Mouse (Mus musculus) ES-E14 (cell line): ENCODE measurements around the gene Gm10447. TPM values are rescaled to one million over a fixed set of nuclear protein-coding genes. Genes with fewer than 3 reads are reported as not detected.

Source experiments
- DNase-seq: peaks from one replicate; pipeline ENCODE4 v3.0.0-alpha.2; 2013; ENCODE audit warnings: low read depth, low spot score
- H3K27ac ChIP-seq: 2 replicates; pipeline ENCODE4 v1.5.1; 2012; ENCODE audit warnings: low read depth, mild to moderate bottlenecking, low read length, moderate library complexity, mixed read lengths; ENCODE audit not compliant: poor library complexity, insufficient read depth, severe bottlenecking
- H3K36me3 ChIP-seq: 2 replicates; pipeline ENCODE4 v1.6.1; 2012; ENCODE audit warnings: mild to moderate bottlenecking, low read length, moderate library complexity, mixed read lengths; ENCODE audit not compliant: control insufficient read depth, poor library complexity, insufficient read depth, severe bottlenecking
- H3K4me1 ChIP-seq, 2 experiments: fragments of 150-350 bp in 1 of 2; sonication (generic) in 1 of 2; 2 replicates each; pipeline ENCODE4 v1.6.1; 2012; ENCODE audit warnings: low read length in 2 of 2, mild to moderate bottlenecking in 1 of 2, mixed read lengths in 1 of 2; ENCODE audit not compliant: control insufficient read depth in 2 of 2, insufficient read depth in 2 of 2, poor library complexity in 1 of 2
- H3K4me3 ChIP-seq, 2 experiments: fragments of 150-350 bp in 1 of 2; sonication (generic) in 1 of 2; 2 replicates each; pipeline ENCODE4 v1.5.1; 2012; ENCODE audit warnings: low read length in 2 of 2, low read depth in 1 of 2, mild to moderate bottlenecking in 1 of 2, mixed read lengths in 1 of 2; ENCODE audit not compliant: insufficient read depth in 1 of 2, poor library complexity in 1 of 2, severe bottlenecking in 1 of 2
- H3K9ac ChIP-seq: 2 replicates; pipeline ENCODE4 v1.6.1; 2012; ENCODE audit warnings: low read depth, mild to moderate bottlenecking, low read length, mixed read lengths; ENCODE audit not compliant: poor library complexity, insufficient read depth, severe bottlenecking
- H3K9me3 ChIP-seq: fragments of 150-350 bp; sonication (generic); 2 replicates; pipeline ENCODE4 v1.6.1; 2012; ENCODE audit warnings: low read depth, mild to moderate bottlenecking, low read length; ENCODE audit not compliant: control insufficient read depth, insufficient read depth
- CHD2 ChIP-seq: IDR thresholded peaks from 2 replicates; pipeline ENCODE4 v1.6.1; 2014; ENCODE audit warnings: mild to moderate bottlenecking, low read depth, low read length, inconsistent platforms
- HCFC1 ChIP-seq: IDR thresholded peaks from 2 replicates; pipeline ENCODE4 v1.6.1; 2012; ENCODE audit warnings: low read length, inconsistent platforms, borderline replicate concordance; ENCODE audit not compliant: insufficient read depth
- MAFK ChIP-seq: IDR thresholded peaks from 2 replicates; pipeline ENCODE4 v1.6.1; 2014; ENCODE audit warnings: mild to moderate bottlenecking, low read depth, low read length, inconsistent platforms; ENCODE audit not compliant: insufficient read depth
- ZC3H11A ChIP-seq: IDR thresholded peaks from 2 replicates; pipeline ENCODE4 v1.6.1; 2012; ENCODE audit warnings: low read depth, mild to moderate bottlenecking, inconsistent platforms, low read length, borderline replicate concordance
- ZNF384 ChIP-seq: IDR thresholded peaks from 2 replicates; pipeline ENCODE4 v1.6.1; 2012; ENCODE audit warnings: low read depth, low read length, inconsistent platforms
- in situ Hi-C, 2 experiments: fragments of 600-800 bp; cut with MboI; formaldehyde crosslinking; loops; one replicate each; pipeline ENCODE4 v1.15.1; 2025; ENCODE audit warnings: low sequenced_read_pairs in 2 of 2, inconsistent platforms in 1 of 2; ENCODE audit not compliant: unreplicated experiment in 2 of 2
- total RNA-seq: library from RNA; depleted of rRNA; stranded (reverse); fragments of 300-350 nt; gene quantifications from 2 replicates; pipeline ENCODE4 v1.2.3, GENCODE M21; 2012

Gene Gm10447
- total RNA-seq, 1 experiment = not detected

GRCm38 (mm10) chr11:53445562-53445961 is 11.3 kb downstream of the Gm10447 start:
- no peak overlapping the region for H3K27ac ChIP-seq
- no peak overlapping the region for H3K9ac ChIP-seq
- no peak overlapping the region for H3K4me3 ChIP-seq
- no peaks in the 10 kb centered on the region for H3K9me3 ChIP-seq
- no peaks in the 10 kb centered on the region for H3K36me3 ChIP-seq
- no peak for TF ChIP-seq ZNF384
- no peak for TF ChIP-seq ZC3H11A
- TF ChIP-seq MAFK = no peak
- TF ChIP-seq HCFC1 = no peak
- no peak for TF ChIP-seq CHD2
- no peak for DNase-seq
- in situ Hi-C loops = no loop called here
- peaks cover 0 to 6% of the 10 kb centered on the region in 2 experiments; a peak in 1 of 4 replicates for H3K4me1 ChIP-seq

DNA sequence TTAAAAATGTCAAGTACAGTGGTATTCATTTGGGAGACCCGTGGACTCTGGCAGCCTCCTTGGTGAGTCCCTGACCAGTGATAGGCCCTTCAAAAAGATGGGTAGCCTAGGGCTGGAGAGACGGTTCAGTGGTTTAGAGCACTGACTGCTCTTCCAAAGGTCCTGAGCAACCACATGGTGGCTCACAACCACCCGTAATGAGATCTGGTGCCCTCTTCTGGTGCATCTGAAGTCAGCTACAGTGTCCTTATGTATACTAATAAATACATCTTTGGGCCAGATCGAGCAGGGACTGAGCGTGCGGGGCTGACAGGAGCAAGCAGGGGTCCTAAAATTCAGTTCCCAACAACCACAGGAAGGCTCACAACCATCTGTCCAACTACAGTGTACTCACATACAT is 13.0 kb downstream of the Gm10447 start:
- H3K27ac ChIP-seq = no peak overlapping the region
- peaks cover 0 to 6% of the 10 kb centered on the region in 2 experiments; a peak in 1 of 4 replicates for H3K4me1 ChIP-seq
- H3K4me3 ChIP-seq = no peak overlapping the region
- in situ Hi-C loops = no loop called here
- H3K9ac ChIP-seq = no peak overlapping the region
- TF ChIP-seq ZNF384 = no peak
- 0 out of 2 replicates have a peak, but pooled peaks have one; percentile 31 for TF ChIP-seq ZC3H11A
- TF ChIP-seq MAFK = no peak
- TF ChIP-seq HCFC1 = no peak
- TF ChIP-seq CHD2 = no peak
- no peak for DNase-seq
- no peaks in the 10 kb centered on the region for H3K9me3 ChIP-seq
- no peaks in the 10 kb centered on the region for H3K36me3 ChIP-seq

- Histone ChIP-seq H3K4me3 (no peak overlapping the region), H3K27ac (no peak overlapping the region), H3K36me3 (no peaks in the 10 kb centered on the region), H3K9ac (no peak overlapping the region; the same call in 1 of the 2 replicates), H3K9me3 (no peaks in the 10 kb centered on the region), H3K4me1 (peaks cover 0 to 6% of the 10 kb centered on the region in 2 experiments; a peak in 1 of 4 replicates)
- in situ Hi-C loops = no loop called here
- DNase-seq = no peak
- TF ChIP-seq CHD2 (no peak), ZNF384 (no peak), MAFK (no peak), ZC3H11A (no peak), HCFC1 (no peak)
These were observed 15.0 kb downstream of the Gm10447 start for GRCm38 (mm10) chr11:53441921-53442320.

GRCm38 (mm10) chr11:53436338-53436737 is 20.6 kb downstream of the Gm10447 start:
- no peak for DNase-seq
- no peaks in the 10 kb centered on the region for H3K9me3 ChIP-seq
- peaks cover 0 to 13% of the 10 kb centered on the region in 2 experiments; a peak in 3 of 4 replicates for H3K4me1 ChIP-seq
- H3K9ac ChIP-seq = no peak overlapping the region
- H3K27ac ChIP-seq = no peak overlapping the region
- no peaks in the 10 kb centered on the region for H3K36me3 ChIP-seq
- no peak overlapping the region for H3K4me3 ChIP-seq
- in situ Hi-C loops = no loop called here
- TF ChIP-seq MAFK (no peak), HCFC1 (no peak), ZC3H11A (no peak), ZNF384 (no peak), CHD2 (no peak)
